Mouse (Mus musculus) 416B (cell line): ENCODE data around the gene Prmt8.
A peak's percentile ranks its signal among the peaks of the same experiment; 100 is the strongest.

Experiments used
- DNase-seq: peaks from one replicate; pipeline ENCODE4 v3.0.0; 2011; ENCODE audit warnings: low read depth

Prmt8 gene

DNA sequence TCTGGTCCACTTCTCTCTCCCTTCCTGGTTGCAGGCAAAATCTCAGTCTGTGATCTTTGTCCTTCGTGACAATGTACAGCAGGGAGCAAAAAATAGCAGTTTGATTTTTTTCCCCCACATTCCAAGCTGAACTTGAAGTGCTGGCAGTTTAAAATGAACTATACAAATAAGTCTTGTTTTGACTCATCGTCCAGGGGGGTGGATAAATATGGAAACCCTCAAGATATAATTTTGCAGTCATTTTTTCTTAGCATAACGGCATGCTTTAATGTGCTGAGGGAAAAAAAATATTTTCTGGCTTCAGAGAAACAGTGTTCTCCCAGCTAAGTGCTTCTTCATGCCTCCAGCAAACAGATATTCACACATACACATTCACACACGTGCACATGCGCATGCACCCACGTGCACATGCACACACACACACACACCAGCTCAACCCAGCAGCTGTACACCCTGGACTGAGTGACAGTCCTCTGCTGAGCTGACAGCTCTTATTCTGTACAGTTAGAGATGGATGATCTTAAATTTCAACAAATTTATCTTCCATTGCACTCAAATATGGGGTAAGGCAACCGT, 107.5 kb downstream of the Prmt8 start:
- no peak for DNase-seq

DNA sequence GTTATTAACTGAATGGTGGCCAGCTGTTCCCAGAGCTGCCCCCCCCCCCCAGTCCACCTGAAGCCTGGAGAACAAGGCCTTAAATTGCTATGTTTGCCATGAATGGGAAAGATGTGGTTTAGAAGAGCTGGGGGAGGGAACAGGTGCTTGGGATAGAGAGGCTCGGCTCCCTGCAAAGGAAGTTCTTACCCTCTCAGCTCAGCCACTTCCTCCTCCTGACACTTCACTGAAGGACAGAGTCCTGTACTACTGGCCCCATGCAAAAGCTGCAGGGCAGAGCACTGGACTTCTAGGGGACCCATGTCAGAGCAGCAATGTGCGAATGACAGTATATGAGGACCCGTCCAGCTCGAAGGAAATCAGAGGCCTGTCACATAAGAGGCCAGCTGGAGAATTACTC, 109.3 kb downstream of the Prmt8 start:
- DNase-seq: no peak

DNA sequence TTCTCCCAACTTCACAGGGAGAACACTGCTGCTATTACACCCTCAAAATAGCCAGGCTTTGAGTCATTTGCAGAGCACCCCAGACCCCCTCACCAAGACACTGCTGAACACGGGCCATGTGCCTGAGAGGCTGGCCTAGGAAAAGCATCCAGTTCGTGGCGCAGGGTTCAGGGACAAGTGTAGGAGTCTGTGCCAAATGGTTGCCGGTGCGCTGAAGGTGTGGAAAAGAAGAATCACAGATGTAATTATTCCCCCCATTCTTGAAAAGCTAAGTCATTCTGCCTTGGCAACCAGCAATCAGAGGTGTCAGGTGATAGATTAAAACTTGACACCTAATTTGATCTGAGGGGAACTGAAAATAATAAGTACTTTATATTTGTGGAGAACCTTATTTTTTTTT, 109.8 kb downstream of the Prmt8 start:
- no peak for DNase-seq

DNA sequence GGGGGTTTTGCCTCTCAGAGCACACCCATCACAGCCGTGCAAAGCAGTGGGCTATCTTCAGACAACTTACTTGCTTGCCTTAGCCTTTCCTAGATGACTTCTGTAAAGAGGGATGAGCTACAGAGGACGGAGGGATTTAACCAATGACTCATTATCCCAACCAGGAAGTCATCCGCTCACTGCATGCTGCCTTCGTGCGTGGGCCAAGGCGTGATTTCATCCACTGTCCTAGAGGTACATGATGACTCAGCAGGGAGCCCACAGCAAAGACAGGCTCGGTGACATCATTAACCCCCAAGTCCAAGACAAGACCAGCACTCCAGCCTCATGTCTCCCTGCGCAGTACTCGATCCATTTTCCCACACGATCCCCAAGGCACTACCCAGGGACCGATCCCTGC, 112.1 kb downstream of the Prmt8 start:
- peak; percentile 59 for DNase-seq

DNA sequence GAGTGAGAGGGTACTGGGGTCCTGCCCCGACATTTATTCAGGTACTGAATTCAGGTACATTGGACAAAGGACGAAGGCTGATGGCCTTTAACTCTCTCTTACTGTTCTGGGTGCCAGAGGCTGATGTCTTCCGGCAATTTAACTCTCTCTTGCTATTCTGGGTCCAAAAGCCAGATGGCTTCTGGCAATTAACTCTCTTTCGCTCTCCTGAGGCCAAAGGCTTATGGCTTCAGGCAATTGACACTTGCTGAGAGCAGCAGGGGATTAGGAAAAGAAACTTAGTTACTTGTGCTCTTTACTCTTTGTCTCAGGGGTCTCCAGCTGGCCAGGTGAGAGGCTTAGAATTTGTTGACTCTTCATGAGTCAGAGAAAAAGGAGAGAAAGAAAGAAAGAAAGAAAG, 113.3 kb downstream of the Prmt8 start:
- DNase-seq: no peak

DNA sequence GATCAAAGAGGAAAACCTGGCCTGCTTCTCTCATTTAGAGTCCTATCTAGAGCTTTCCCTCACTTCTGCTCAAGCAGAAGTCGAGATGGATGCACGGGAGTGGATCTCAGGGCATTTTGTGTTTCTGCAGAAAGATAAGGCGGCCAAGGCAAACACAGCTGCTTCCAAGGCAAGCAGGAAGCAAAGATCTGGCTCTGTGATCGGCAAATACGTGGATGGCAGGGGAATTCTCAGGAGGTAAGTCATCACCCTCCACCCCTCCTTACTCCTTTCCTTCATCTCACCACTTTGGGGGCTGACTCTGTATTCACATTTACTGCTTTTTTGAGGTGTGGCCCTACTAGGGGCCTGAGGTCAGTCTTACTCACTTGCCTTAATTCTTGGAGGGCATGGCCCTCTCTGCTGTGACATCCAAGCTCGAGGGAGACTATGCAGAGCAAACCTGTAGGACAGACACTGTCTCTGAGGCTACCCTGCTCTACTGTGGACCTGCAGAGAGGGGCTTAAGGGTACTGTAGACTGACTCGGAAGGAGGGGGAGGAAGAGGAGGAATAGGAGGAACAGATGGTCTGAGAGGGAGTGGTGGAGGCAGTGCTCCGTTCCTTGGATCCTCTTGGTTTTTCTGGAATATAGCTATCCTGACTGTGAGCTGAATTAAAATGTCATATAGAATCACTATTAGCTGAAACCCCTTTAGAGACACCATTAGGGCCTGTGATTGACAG, 128.0 kb downstream of the Prmt8 start:
- no peak for DNase-seq
